Mouse (Mus musculus) C2C12 (cell line): ENCODE results near the gene Tcn2.

ENCODE experiments used
- CTCF ChIP-seq: IDR thresholded peaks from one replicate; pipeline ENCODE4 v1.5.1; 2011; ENCODE audit not compliant: control insufficient read depth, insufficient read depth, insufficient read length
- MYOD1 ChIP-seq: IDR thresholded peaks from one replicate; pipeline ENCODE4 v1.6.1; 2011; ENCODE audit warnings: low read depth; ENCODE audit not compliant: control insufficient read depth, insufficient read length
- MYOG ChIP-seq: IDR thresholded peaks from one replicate; pipeline ENCODE4 v1.6.1; 2011; ENCODE audit not compliant: control insufficient read depth, insufficient read length; ENCODE audit errors: extremely low read depth
- USF1 ChIP-seq: IDR thresholded peaks from one replicate; pipeline ENCODE4 v1.6.1; 2011; ENCODE audit warnings: low read depth, mild to moderate bottlenecking, control low read depth, moderate library complexity

GRCm38 (mm10) chr11:3937321-3937874 lies 5.4 kb upstream of the Tcn2 start:
- TF ChIP-seq CTCF: no peak
- TF ChIP-seq MYOD1: no peak
- TF ChIP-seq USF1: no peak
- no peak for TF ChIP-seq MYOG
